Mouse (Mus musculus): ENCODE measurements around the gene Gm572. TPM values are rescaled to one million over a fixed set of nuclear protein-coding genes. Genes with fewer than 3 reads are reported as not detected.

Gene Gm572
- total RNA-seq, 2 experiments from 2014 or later, result 5.8 to 6.3 TPM

- DNase-seq (ENCODE audit: low spot score), result peak; percentile 24
These were observed 17.1 kb upstream of the Gm572 start for GRCm38 (mm10) chr4:148625756-148626622.

- DNase-seq (ENCODE audit: low spot score), result peak; percentile 96
These were observed 16.4 kb upstream of the Gm572 start, which contains the start of gene Tardbp for GRCm38 (mm10) chr4:148626623-148627185. Gene Tardbp, minus strand, starts transcription at chr4:148627019.

- no peak for DNase-seq (ENCODE audit: low spot score)
These were observed 15.9 kb upstream of the Gm572 start for GRCm38 (mm10) chr4:148627246-148627645.

GRCm38 (mm10) chr4:148632013-148632692, 11.0 kb upstream of the Gm572 start:
- no peak for DNase-seq (ENCODE audit: low spot score)

- no peak for DNase-seq (ENCODE audit: low spot score)
These were observed 9.6 kb upstream of the Gm572 start for GRCm38 (mm10) chr4:148633395-148634061.

- DNase-seq (ENCODE audit: low spot score), result no peak
These were observed 7.8 kb upstream of the Gm572 start for GRCm38 (mm10) chr4:148635309-148635708.

- DNase-seq (ENCODE audit: low spot score), result no peak
These were observed 4.8 kb upstream of the Gm572 start for GRCm38 (mm10) chr4:148638302-148638701.

- no peak for DNase-seq (ENCODE audit: low spot score)
These were observed 3.7 kb upstream of the Gm572 start for GRCm38 (mm10) chr4:148639455-148639854.

- DNase-seq (ENCODE audit: low spot score), result no peak
These were observed 2.0 kb upstream of the Gm572 start for GRCm38 (mm10) chr4:148641121-148641520.

- peak; percentile 63 for DNase-seq (ENCODE audit: low spot score)
These were observed 1.0 kb downstream of the Gm572 start for GRCm38 (mm10) chr4:148644157-148644511.

GRCm38 (mm10) chr4:148644926-148645325, 1.8 kb downstream of the Gm572 start:
- no peak for DNase-seq (ENCODE audit: low spot score)

GRCm38 (mm10) chr4:148646616-148647015, 3.5 kb downstream of the Gm572 start:
- DNase-seq (ENCODE audit: low spot score), result no peak

GRCm38 (mm10) chr4:148649309-148649708, 6.2 kb downstream of the Gm572 start:
- DNase-seq (ENCODE audit: low spot score), result no peak

- peak; percentile 12 for DNase-seq (ENCODE audit: low spot score)
These were observed 7.9 kb downstream of the Gm572 start for GRCm38 (mm10) chr4:148651045-148651444.

- DNase-seq (ENCODE audit: low spot score), result no peak
These were observed 11.7 kb downstream of the Gm572 start for GRCm38 (mm10) chr4:148654701-148655398.

GRCm38 (mm10) chr4:148656691-148657258, 13.7 kb downstream of the Gm572 start:
- DNase-seq (ENCODE audit: low spot score), result no peak

GRCm38 (mm10) chr4:148657776-148658175, 14.7 kb downstream of the Gm572 start:
- DNase-seq (ENCODE audit: low spot score), result no peak

GRCm38 (mm10) chr4:148660174-148660573, 17.1 kb downstream of the Gm572 start:
- DNase-seq (ENCODE audit: low spot score), result no peak

GRCm38 (mm10) chr4:148662168-148662965, 19.2 kb downstream of the Gm572 start:
- DNase-seq (ENCODE audit: low spot score), result peak; percentile 76

GRCm38 (mm10) chr4:148663326-148663725, 20.2 kb downstream of the Gm572 start:
- no peak for DNase-seq (ENCODE audit: low spot score)
